Mouse (Mus musculus) intestine, embryonic 16.5 days (tissue): ENCODE results near the gene Tcf20. TPM values are rescaled to one million over a fixed set of nuclear protein-coding genes. Genes with fewer than 3 reads are reported as not detected.

ENCODE experiments used
- ATAC-seq: fragments of 200-750 bp; cut with Nextera tagmentation; 2 replicates; pipeline ENCODE4 v1.8.0; 2017; ENCODE audit warnings: moderate TSS enrichment, moderate library complexity
- H3K27ac ChIP-seq: fragments of 300-500 bp; sonication (generic); 2 replicates; pipeline ENCODE4 v1.5.1; 2014; ENCODE audit warnings: mild to moderate bottlenecking, low read length
- H3K27me3 ChIP-seq: fragments of 300-500 bp; sonication (generic); replicated peaks from 2 replicates; pipeline ENCODE4 v1.6.1; 2014; ENCODE audit warnings: low read length, control low read depth, mixed read lengths; ENCODE audit not compliant: control insufficient read depth, insufficient read depth
- H3K36me3 ChIP-seq: fragments of 300-500 bp; sonication (generic); 2 replicates; pipeline ENCODE4 v1.6.1; 2014; ENCODE audit warnings: low read length, control low read depth; ENCODE audit not compliant: control insufficient read depth, insufficient read depth
- H3K4me1 ChIP-seq: fragments of 300-500 bp; sonication (generic); 2 replicates; pipeline ENCODE4 v1.6.1; 2014; ENCODE audit warnings: low read length, control low read depth, mixed read lengths; ENCODE audit not compliant: control insufficient read depth, insufficient read depth
- H3K4me2 ChIP-seq: fragments of 300-500 bp; sonication (generic); 2 replicates; pipeline ENCODE4 v1.6.1; 2014; ENCODE audit warnings: low read depth, low read length, control low read depth
- H3K4me3 ChIP-seq: fragments of 300-500 bp; sonication (generic); 2 replicates; pipeline ENCODE4 v1.5.1; 2014; ENCODE audit warnings: mild to moderate bottlenecking, low read length
- H3K9ac ChIP-seq: fragments of 300-500 bp; sonication (generic); 2 replicates; pipeline ENCODE4 v1.6.1; 2014; ENCODE audit warnings: low read depth, low read length
- H3K9me3 ChIP-seq: fragments of 300-500 bp; sonication (generic); 2 replicates; pipeline ENCODE4 v1.6.1; 2016; ENCODE audit warnings: low read length, control low read depth; ENCODE audit not compliant: control insufficient read depth
- WGBS: fragments of 180-500 bp; shearing (Covaris S2); extraction: QIAGEN DNeasy Blood & Tissue Kit; methylation state at CpG from one replicate; pipeline ENCODE4 v1.1.7; 2014; 5-methylcytosine and 5-hydroxymethylcytosine counted together
- polyA plus RNA-seq: library from polyadenylated mRNA; unstranded; fragments of >200 nt; fragmentation: Nextera tagmentation; extraction: Ambion mirVana; gene quantifications from 2 replicates; pipeline ENCODE4 v1.2.1, GENCODE M21; 2015

The Tcf20 gene
- polyA plus RNA-seq, 1 experiment from 2014 or later = 5.5 TPM

DNA sequence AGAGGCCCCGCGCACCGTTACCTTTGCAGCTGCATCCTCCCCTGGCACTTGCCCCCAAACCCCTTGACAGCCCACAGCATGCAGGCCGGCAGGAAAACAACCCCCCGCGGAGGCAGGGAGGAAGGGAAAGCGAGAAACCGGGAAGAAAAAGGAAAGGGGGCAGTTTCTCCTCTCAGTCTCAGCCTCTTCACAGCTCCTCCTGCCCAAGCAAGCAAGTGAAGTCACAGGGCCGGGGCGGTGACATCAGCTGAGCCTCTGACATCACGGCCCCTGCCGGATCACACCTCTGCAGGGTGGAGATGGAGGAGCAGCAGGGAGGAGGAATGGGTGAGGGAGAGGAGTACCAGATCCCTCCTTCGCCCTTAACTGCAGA is 75.7 kb downstream of the Tcf20 start:
- peak overlapping the region; percentile 14; the same call in 1 of the 2 replicates for H3K4me3 ChIP-seq
- WGBS = 9% methylated on average over 13 of the region's 13 CpGs
- H3K9ac ChIP-seq = peak overlapping the region; percentile 41
- H3K36me3 ChIP-seq = no peaks in the 10 kb centered on the region
- peak overlapping the region; percentile 41 for H3K4me2 ChIP-seq
- peaks cover 4% of the 10 kb centered on the region; the same call in 1 of the 2 replicates for H3K27me3 ChIP-seq
- no peak for ATAC-seq
- H3K27ac ChIP-seq = no peak overlapping the region
- peaks cover 8% of the 10 kb centered on the region for H3K4me1 ChIP-seq
- H3K9me3 ChIP-seq = no peaks in the 10 kb centered on the region

DNA sequence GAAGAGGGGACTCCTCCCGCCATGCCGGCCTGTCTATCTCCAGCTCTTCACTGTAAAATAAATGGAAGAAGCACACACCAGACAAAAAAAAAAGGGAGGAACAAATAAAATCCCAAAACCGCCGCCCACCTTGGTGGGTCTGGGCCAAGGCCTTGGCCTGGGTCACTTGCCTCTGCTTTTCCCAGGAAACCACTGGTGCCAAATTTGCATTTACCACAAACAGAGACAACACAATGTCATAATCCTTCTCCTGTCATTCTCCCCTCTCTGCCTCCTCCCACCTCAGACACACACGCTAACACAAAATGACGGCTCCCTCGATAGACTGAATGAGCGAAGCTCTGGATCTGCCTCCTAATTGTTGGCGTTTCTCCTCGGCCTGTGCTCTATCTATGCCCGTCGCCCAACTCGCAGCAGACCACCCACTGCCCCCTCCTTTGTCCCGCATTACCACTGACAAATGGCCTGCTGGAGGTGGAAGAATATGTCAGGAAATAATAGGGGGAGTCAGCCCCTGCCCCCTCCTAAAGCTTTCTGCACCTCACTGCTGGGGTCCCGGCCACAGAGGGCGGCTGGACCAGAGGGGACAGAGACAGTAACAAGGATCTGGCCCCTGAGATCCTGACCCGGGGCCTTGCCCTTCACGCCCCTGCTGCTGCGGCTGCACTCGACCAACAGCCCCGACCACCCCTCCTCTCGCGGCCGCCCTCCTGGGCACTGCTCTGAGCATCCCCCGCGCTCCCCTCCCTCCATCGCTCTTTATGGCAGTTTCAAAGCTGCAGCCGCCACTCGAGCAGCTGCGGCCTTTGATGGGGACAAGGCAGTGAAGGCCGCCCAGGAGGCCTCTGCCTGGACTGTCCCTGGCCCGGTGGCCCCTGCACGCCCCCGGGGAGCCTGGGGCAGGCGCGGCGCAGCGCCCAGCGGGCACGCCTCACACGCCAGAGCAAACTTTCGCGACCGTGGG is 76.4 kb downstream of the Tcf20 start:
- Histone ChIP-seq H3K4me1 (peaks cover 12% of the 10 kb centered on the region), H3K9me3 (no peaks in the 10 kb centered on the region), H3K9ac (peak overlapping the region; percentile 41), H3K27me3 (peaks cover 4% of the 10 kb centered on the region; the same call in 1 of the 2 replicates), H3K4me2 (peak overlapping the region; percentile 41), H3K4me3 (peak overlapping the region; percentile 14; the same call in 1 of the 2 replicates), H3K27ac (no peak overlapping the region), H3K36me3 (no peaks in the 10 kb centered on the region)
- ATAC-seq = 0 out of 2 replicates have a peak, but pooled peaks have one; percentile 22
- 25% methylated on average over 44 of the region's 44 CpGs for WGBS

DNA sequence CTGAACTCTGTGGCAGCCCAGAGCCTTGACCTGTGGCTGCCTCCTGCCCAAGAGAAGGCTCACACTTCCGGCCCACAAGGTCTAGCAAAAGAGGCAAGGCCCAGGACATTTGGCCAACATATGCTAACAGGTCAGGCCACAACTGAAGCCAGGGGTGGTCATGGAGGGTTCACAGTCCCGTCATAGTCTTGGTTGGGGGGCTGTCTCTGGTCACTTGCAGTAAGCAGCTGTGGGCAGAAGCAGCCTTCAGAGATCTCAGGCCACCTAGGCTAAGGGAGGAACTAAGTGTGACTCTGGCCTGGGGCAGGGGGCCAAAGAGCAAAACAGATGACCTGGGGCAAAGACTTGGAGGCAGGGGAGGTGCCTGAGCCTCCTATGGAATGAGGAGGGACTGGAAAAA is 77.1 kb downstream of the Tcf20 start:
- Histone ChIP-seq H3K27ac (no peak overlapping the region), H3K9ac (no peak overlapping the region), H3K27me3 (peaks cover 4% of the 10 kb centered on the region; the same call in 1 of the 2 replicates), H3K4me3 (no peak overlapping the region), H3K4me1 (peaks cover 12% of the 10 kb centered on the region), H3K4me2 (no peak overlapping the region), H3K36me3 (no peaks in the 10 kb centered on the region), H3K9me3 (no peaks in the 10 kb centered on the region)
- 86% methylated on average over 2 of the region's 2 CpGs for WGBS
- no peak for ATAC-seq

DNA sequence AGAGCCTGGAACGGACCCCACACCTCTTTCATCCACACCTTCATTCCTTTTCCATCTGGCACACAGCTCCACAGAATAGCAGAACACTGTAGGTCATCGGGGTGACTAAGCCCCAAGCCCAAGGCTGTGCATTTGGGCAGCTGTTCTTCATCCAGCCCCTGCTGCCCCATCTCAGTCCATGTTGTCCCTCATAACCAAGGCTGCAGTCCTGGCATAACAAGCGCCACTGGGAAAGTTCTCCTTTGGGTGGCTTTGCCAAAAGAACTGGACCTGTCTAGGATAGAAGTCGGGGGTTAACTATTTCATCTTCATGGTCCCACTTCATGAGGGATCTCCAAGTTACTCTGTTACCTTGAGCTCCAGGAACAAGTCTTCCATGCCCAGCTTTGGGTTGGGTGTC is 77.9 kb downstream of the Tcf20 start:
- Histone ChIP-seq H3K27ac (no peak overlapping the region), H3K4me3 (no peak overlapping the region), H3K4me1 (peaks cover 12% of the 10 kb centered on the region), H3K9me3 (no peaks in the 10 kb centered on the region), H3K9ac (no peak overlapping the region), H3K4me2 (no peak overlapping the region), H3K27me3 (peaks cover 4% of the 10 kb centered on the region; the same call in 1 of the 2 replicates), H3K36me3 (no peaks in the 10 kb centered on the region)
- 86% methylated on average over 4 of the region's 4 CpGs for WGBS
- ATAC-seq = no peak

DNA sequence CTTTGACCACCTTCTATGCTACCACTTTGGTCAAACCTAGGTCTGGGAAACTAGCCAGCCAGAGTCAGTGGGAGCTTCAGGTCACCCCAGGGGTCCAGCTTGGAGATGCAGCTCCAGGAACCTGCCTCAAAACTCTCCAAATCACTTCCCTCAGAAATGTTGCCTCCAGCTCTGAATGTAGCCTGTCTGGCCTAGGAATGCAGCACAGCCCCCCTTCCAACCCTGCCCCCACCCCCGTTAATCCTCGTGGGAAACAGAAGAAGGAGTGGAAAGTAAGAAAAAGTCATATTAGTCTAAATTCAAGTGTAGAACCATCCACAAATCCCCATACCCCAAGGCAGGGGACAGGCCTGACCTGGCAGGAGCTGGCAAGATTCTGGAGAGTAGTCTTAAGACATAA is 79.2 kb downstream of the Tcf20 start:
- Histone ChIP-seq H3K4me1 (peaks cover 12% of the 10 kb centered on the region), H3K27me3 (peaks cover 4% of the 10 kb centered on the region; the same call in 1 of the 2 replicates), H3K9ac (no peak overlapping the region), H3K4me2 (no peak overlapping the region), H3K4me3 (no peak overlapping the region), H3K36me3 (no peaks in the 10 kb centered on the region), H3K27ac (no peak overlapping the region), H3K9me3 (no peaks in the 10 kb centered on the region)
- no peak for ATAC-seq
- WGBS = 32% methylated on average over 2 of the region's 2 CpGs

DNA sequence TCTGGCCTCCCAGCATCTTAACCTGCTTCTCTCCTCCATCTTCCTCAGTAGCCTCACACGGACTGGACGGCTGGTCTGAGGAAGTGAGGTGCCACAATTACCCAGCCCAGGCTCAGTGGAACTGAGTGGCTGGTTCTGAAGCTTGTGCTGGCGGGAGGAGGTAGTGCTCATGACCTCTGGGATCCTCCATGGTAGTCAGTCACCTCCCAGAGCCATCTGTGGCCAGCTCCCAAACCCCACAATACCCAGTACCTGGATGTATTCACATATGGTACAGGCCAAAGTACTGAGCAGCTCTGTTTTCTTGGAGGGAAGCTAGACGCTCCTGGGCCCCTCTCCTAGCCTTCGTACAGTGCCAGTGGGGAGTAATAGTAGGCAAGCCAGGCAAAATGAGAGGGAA is 80.4 kb downstream of the Tcf20 start:
- ATAC-seq = no peak
- WGBS = 88% methylated on average over 5 of the region's 5 CpGs

DNA sequence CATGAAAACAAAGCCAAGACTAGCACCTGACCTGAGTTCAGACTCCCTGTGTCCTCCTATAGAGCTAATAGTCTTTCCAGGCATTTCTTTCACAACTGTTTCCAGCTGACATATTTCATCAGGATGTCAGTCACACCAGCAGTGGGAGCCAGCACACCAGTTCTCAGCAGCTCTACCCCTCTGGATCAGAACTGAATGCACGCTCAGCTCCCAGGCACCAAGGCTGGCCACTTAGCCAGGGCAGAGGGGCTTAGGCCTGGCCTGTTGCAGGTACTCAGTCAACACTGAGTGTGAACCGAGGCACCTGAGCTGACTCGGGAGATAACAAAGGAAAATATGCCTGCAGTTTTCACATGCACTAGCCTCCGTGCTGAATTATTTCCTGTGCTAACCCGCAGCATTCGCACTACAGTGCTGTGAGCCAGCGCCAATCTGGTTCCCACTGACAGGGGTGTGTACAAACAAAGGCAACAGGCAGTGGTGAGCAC is 81.1 kb downstream of the Tcf20 start:
- ATAC-seq = peak; percentile 72
- Histone ChIP-seq H3K4me1 (peaks cover 10% of the 10 kb centered on the region), H3K4me3 (no peak overlapping the region), H3K27ac (no peak overlapping the region), H3K9me3 (no peaks in the 10 kb centered on the region), H3K27me3 (no peaks in the 10 kb centered on the region), H3K36me3 (no peaks in the 10 kb centered on the region), H3K4me2 (no peak overlapping the region), H3K9ac (0 out of 2 replicates have a peak overlapping the region, but pooled peaks have one; percentile 16)
- WGBS = 52% methylated on average over 7 of the region's 7 CpGs

More for the DNA sequence above, 80.4 kb downstream of the Tcf20 start:
- H3K27me3 ChIP-seq = peaks cover under 1% of the 10 kb centered on the region; the same call in 1 of the 2 replicates
- H3K4me1 ChIP-seq = peaks cover 12% of the 10 kb centered on the region
- H3K27ac ChIP-seq = no peak overlapping the region
- no peak overlapping the region for H3K4me2 ChIP-seq
- H3K36me3 ChIP-seq = no peaks in the 10 kb centered on the region
- H3K9ac ChIP-seq = no peak overlapping the region
- no peaks in the 10 kb centered on the region for H3K9me3 ChIP-seq
- no peak overlapping the region for H3K4me3 ChIP-seq

DNA sequence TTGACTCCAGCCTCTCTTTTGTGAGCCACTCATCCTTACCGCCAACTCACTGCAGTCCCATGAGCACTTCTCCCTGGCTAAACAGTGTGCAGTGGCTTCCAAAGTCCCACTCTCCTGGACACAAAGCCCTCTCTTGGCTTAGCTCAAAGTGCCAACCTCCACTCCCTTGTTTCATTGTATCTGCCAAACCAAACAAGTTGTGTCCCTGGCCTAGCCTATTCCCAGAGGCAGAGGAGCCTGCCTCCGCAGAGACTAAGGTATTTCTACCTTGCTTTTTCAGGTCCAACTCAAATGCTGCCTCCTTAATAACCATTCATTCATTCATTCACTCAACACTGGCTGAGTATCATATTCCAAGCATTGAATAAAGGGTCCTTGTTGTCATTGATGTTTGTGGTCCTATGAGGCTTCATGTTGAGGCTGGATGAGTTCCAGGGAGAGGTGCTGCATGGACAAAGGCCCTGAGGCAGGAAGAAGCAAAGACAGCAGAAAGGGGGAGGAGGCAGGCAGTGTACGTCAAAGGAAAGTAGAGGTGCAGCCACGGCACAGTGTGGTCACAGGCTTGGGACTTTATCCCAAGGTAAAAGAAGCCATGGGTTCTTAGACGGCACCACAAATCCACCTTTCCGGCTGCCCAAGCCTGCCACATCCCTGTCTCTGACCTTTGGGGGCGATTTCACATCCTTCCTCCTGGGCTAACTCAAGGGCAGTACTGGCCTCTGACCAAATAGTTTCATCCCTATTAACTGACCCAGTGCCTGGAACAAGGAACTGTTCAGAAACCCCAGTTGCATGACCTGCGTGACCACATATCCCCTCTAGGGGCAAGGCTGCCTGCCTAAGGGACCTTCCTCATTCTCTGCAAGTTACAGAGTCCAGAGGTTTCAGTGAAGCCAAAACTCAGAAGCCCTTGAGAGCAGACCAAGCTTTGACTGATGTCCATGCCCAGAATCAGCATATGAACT is 82.0 kb downstream of the Tcf20 start:
- Histone ChIP-seq H3K9me3 (no peaks in the 10 kb centered on the region), H3K4me2 (no peak overlapping the region), H3K27ac (no peak overlapping the region), H3K4me3 (no peak overlapping the region), H3K27me3 (no peaks in the 10 kb centered on the region), H3K4me1 (peaks cover 12% of the 10 kb centered on the region), H3K36me3 (no peaks in the 10 kb centered on the region), H3K9ac (no peak overlapping the region)
- no peak for ATAC-seq
- WGBS = 90% methylated on average over 8 of the region's 8 CpGs

DNA sequence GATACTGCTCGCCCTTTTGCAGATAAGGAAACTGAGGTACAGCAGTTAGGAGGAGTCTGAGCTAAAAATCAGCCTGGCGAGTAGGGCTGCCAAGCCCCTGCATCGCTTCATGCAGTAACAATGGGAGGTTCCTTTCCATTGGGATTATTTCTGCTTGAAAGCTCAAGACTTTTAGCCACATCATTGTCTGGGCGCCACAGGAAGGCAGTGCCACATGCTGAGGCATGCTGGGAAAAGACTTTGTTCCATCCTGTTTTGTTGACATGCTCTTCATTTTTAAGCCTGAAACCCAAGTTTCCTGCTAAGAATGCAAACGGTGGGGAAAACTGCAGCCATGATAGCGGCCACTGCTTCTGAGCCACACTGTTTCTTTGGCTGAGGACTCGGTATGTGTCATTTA is 83.1 kb downstream of the Tcf20 start:
- Histone ChIP-seq H3K27ac (no peak overlapping the region), H3K27me3 (no peaks in the 10 kb centered on the region), H3K4me1 (peaks cover 17% of the 10 kb centered on the region), H3K4me2 (no peak overlapping the region), H3K9me3 (no peaks in the 10 kb centered on the region), H3K9ac (no peak overlapping the region), H3K36me3 (no peaks in the 10 kb centered on the region), H3K4me3 (no peak overlapping the region)
- ATAC-seq = no peak
- 65% methylated on average over 7 of the region's 7 CpGs for WGBS
